Mouse (Mus musculus) embryo, embryonic 10.5 days (tissue): ENCODE data around the gene Gpx2.
A peak's percentile ranks its signal among the peaks of the same experiment; 100 is the strongest.

Source experiments
- DNase-seq: peaks from one replicate; pipeline ENCODE4 v3.0.0-alpha.2; 2015; ENCODE audit warnings: low spot score

Gpx2 gene

GRCm38 (mm10) chr12:76795350-76795749 lies at the start of gene Gpx2:
Gene Gpx2 (minus strand): TSS chr12:76795554.
- no peak for DNase-seq

- no peak for DNase-seq
Measured at GRCm38 (mm10) chr12:76844346-76845061, 49.1 kb upstream of the Gpx2 start.

- DNase-seq, result no peak
Measured at GRCm38 (mm10) chr12:76840081-76840480, 44.7 kb upstream of the Gpx2 start.

GRCm38 (mm10) chr12:76839298-76839697 lies 43.9 kb upstream of the Gpx2 start:
- no peak for DNase-seq

GRCm38 (mm10) chr12:76837844-76838650 lies 42.7 kb upstream of the Gpx2 start:
- DNase-seq, result no peak

GRCm38 (mm10) chr12:76837101-76837843 lies 41.9 kb upstream of the Gpx2 start:
- DNase-seq, result peak; percentile 98

DNA sequence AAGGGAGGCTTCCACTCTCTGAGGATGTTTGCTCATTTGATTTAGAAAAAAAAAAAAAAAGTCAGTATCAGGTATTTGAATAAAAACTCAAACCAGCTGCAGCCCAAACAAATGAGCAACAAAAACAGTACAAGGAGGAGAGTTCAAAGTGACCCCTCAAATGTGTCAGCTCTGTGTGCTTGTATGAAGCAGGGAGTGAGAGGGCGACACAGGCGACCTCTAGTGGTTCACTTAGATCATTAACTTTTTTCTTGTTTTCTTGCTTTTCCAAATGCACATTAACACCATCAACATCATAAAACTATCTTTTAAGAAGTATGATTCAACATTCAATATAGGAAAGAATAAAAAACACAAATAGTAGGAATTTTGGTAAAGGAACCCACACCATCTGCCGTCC lies 37.4 kb upstream of the Gpx2 start:
- DNase-seq, result peak; percentile 78

- DNase-seq, result no peak
Measured at GRCm38 (mm10) chr12:76825283-76825682, 29.9 kb upstream of the Gpx2 start.

GRCm38 (mm10) chr12:76822651-76823041 lies 27.3 kb upstream of the Gpx2 start, which contains the start of gene Rab15:
Gene Rab15 (minus strand): TSS chr12:76822908.
- peak; percentile 44 for DNase-seq

GRCm38 (mm10) chr12:76822002-76822650 lies 26.8 kb upstream of the Gpx2 start:
- peak; percentile 43 for DNase-seq

- DNase-seq, result peak; percentile 28
Measured at GRCm38 (mm10) chr12:76820615-76821014, 25.3 kb upstream of the Gpx2 start.

DNA sequence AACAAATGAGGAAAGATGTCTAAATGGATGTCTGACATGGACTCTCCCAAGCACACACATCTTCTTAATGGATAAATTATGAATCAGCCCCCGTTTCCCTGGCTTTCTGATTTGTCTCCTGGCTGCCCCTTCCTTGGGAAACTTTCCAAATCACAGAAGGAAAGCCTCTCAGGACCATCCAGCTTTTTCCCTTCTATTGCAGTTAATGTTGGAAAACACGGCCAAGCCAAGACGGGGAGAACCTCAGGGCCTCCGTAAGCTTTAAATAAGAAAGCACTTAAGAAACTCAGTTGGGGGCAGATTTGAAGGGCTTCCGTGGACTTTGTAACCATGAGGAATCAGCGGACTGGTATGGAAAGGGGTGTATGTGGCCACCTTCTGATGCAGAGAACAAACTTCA lies 24.5 kb upstream of the Gpx2 start:
- DNase-seq, result no peak

GRCm38 (mm10) chr12:76818908-76819307 lies 23.6 kb upstream of the Gpx2 start:
- DNase-seq, result no peak

GRCm38 (mm10) chr12:76818120-76818519 lies 22.8 kb upstream of the Gpx2 start:
- peak; percentile 46 for DNase-seq

- DNase-seq, result no peak
Measured at GRCm38 (mm10) chr12:76817176-76817575, 21.8 kb upstream of the Gpx2 start.

- DNase-seq, result no peak
Measured at GRCm38 (mm10) chr12:76816720-76817119, 21.4 kb upstream of the Gpx2 start.

GRCm38 (mm10) chr12:76814120-76814519 lies 18.8 kb upstream of the Gpx2 start:
- no peak for DNase-seq

GRCm38 (mm10) chr12:76813543-76813942 lies 18.2 kb upstream of the Gpx2 start:
- DNase-seq, result no peak

- DNase-seq, result no peak
Measured at GRCm38 (mm10) chr12:76811006-76811405, 15.7 kb upstream of the Gpx2 start.

GRCm38 (mm10) chr12:76810491-76810890 lies 15.1 kb upstream of the Gpx2 start:
- DNase-seq, result no peak

DNA sequence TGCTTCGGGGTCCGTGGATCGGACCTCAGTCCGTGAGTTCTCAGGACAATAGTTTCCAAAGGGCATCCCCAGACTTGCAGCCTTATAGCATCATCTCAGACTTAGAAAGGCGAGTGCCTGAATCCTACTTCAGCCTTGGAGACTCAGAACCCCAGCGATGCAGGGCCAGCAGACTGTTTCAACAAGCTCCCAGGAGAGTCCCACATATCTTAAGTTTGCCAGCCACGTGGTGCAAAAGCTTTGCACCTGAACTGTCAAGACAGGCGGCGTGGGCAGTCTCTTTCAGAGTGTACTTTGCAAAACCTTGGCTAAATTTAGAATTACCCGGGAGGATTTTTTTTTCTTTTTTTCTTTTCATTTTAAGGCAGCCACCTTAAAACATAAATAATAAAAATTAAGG lies 12.4 kb upstream of the Gpx2 start:
- DNase-seq, result no peak
